Mouse (Mus musculus): ENCODE results near the gene Stt3b.

DNA sequence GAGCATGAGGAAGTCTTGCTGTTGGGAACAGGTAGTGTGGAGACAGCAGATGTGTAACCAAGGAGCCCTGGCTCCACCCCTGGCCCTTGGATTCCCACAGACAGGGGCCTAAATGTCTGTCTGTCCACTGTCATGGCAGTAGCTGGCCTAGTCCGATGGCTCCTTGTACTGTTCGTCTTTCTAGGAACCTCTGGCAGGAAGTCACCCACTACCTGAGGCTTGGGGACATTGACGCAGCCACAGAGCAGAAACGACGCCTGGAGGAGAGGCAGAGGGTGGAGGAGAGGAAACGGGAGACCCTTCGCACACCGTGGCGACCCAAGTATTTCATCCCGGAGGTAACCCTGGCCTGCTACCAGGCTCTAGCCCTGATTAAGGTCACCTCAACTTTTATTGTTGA lies 80.5 kb downstream of the Stt3b start:
- TF ChIP-seq TAL1 (conservative IDR thresholded peaks at IDR 0.05; ENCODE audit: low read depth, low read length) = no peak
- TF ChIP-seq CTCF (IDR thresholded peaks at IDR 0.05; ENCODE audit: low read depth, low read length) = no peak
- TF ChIP-seq GATA1 (IDR thresholded peaks at IDR 0.05; ENCODE audit: borderline replicate concordance, low read length) = no peak
- TF ChIP-seq GATA2 (IDR thresholded peaks at IDR 0.05; ENCODE audit: borderline replicate concordance, low read depth, low read length) = no peak
- no peak for TF ChIP-seq POLR2AphosphoS5 (IDR thresholded peaks at IDR 0.05; ENCODE audit: insufficient replicate concordance, low read depth, low read length)

Data from G1E (cell line).